Mouse (Mus musculus) urinary bladder, adult 18-20 months (tissue): ENCODE results near the gene AU040320.

Source experiments
- DNase-seq, 2 experiments: peaks; one replicate each; pipeline ENCODE4 v3.0.0; 2022; ENCODE audit warnings: low spot score in 2 of 2, mixed read lengths in 2 of 2

Gene AU040320

GRCm38 (mm10) chr4:126753268-126754230 is at the start of gene AU040320, which contains the start of gene Ncdn:
AU040320 (plus strand) TSS chr4:126753544.
Ncdn (minus strand) TSS chr4:126753438.
- DNase-seq = peak; percentile 94 to 95

GRCm38 (mm10) chr4:126706630-126707438 is 46.5 kb upstream of the AU040320 start:
- no peak for DNase-seq

- DNase-seq = no peak
These were observed 45.9 kb upstream of the AU040320 start for GRCm38 (mm10) chr4:126707439-126707826.

- no peak for DNase-seq
These were observed 21.2 kb upstream of the AU040320 start for GRCm38 (mm10) chr4:126732111-126732510.

- no peak for DNase-seq
These were observed 20.6 kb upstream of the AU040320 start for GRCm38 (mm10) chr4:126732531-126733380.

GRCm38 (mm10) chr4:126734001-126734603 is 19.2 kb upstream of the AU040320 start:
- no peak for DNase-seq

GRCm38 (mm10) chr4:126734700-126735381 is 18.5 kb upstream of the AU040320 start:
- no peak for DNase-seq

GRCm38 (mm10) chr4:126735382-126736000 is 17.9 kb upstream of the AU040320 start:
- no peak for DNase-seq

- no peak for DNase-seq
These were observed 17.3 kb upstream of the AU040320 start, which contains the start of gene Tfap2e for GRCm38 (mm10) chr4:126736001-126736414. Tfap2e (minus strand) TSS chr4:126736240.

- DNase-seq = no peak
These were observed 13.2 kb upstream of the AU040320 start for GRCm38 (mm10) chr4:126739966-126740676.

- peak; percentile 60 to 66 for DNase-seq
These were observed 11.9 kb upstream of the AU040320 start for GRCm38 (mm10) chr4:126741448-126741847.

- DNase-seq = no peak
These were observed 10.4 kb upstream of the AU040320 start for GRCm38 (mm10) chr4:126742976-126743375.

GRCm38 (mm10) chr4:126743713-126744112 is 9.6 kb upstream of the AU040320 start:
- no peak for DNase-seq

- no peak for DNase-seq
These were observed 8.5 kb upstream of the AU040320 start for GRCm38 (mm10) chr4:126744831-126745230.

GRCm38 (mm10) chr4:126745506-126746193 is 7.7 kb upstream of the AU040320 start:
- no peak for DNase-seq

- DNase-seq = no peak
These were observed 7.0 kb upstream of the AU040320 start for GRCm38 (mm10) chr4:126746194-126746840.

GRCm38 (mm10) chr4:126748381-126748780 is 5.0 kb upstream of the AU040320 start:
- no peak for DNase-seq

GRCm38 (mm10) chr4:126749553-126749952 is 3.8 kb upstream of the AU040320 start:
- DNase-seq = no peak
